Mouse (Mus musculus) adrenal gland, postnatal 36 days (tissue): ENCODE measurements at regions not wholly inside any gene's neighbourhood (a gene's known extent, or its start where the extent isn't known, plus 50 kb on each side); places are given as distances from the start of the nearest gene placed in this dataset.

ENCODE experiments used
- DNase-seq, 2 experiments: peaks; one replicate each; pipeline ENCODE4 v3.0.0; 2021; ENCODE audit warnings: mixed read lengths in 1 of 2

DNA sequence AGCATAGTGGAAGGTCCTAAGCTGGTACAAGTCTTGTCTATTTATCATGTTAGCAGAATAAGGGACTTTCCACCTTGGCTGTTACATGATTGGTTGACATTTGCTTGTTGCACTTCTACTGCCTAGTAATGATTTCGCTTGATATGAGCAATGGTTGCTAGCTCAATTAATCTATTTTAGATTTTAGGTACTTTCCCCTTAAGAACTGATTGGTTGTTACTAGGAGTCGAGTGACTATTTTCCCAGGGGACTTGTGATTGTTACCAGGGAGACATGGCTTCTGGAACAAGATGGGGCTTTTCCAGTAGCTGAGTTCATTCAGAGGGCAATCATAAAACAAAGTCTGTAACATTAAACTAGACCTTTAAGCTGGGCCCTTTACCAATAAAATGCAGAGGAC is 100.9 kb downstream of the Nup35 start:
- DNase-seq = no peak

GRCm38 (mm10) chr2:80724085-80724484 is 107.0 kb downstream of the Nup35 start:
- DNase-seq = no peak

DNA sequence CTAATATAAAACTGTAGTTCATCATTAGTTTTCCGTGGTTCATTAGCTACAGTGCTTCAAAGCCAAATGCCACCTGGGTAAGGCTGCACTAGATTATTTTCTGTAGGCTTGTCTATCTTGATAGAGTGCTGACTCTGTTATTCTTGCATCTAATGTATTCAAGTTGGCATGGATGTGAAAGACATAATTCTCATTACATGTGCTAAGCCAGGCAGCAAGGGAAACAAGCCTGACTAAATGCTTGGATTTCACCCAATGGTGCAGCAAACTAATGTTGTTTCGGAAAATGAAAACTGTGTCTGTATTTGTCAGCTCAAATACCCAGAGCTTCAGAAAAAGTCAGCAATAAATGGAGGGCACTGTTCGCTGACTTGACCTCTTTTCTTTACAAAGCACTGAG is 114.3 kb downstream of the Nup35 start:
- DNase-seq = no peak

- no peak for DNase-seq
Measured at GRCm38 (mm10) chr2:80746737-80747136, 129.7 kb downstream of the Nup35 start.

- DNase-seq = peak in 1 of 2 experiments; percentile 16
Measured at GRCm38 (mm10) chr2:80762013-80762612, 145.1 kb downstream of the Nup35 start.

DNA sequence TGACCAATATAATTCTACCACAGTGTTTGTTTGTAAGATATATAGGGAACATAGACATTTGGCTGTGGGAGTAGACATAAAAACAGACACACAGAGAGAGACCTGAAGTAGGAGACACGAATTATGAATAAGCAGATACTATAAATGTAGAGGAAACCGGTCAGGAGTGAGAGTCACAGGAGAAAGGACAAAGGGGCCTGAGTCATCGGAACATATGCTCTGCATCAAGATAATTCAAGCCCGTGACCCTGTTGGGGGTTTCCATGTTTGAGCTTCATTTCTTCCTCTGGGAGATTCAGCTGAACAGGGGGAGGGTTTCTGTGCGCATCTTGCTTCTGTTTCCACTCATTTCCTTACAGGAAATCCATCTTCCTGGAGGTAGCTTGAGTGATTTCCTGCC is 154.1 kb downstream of the Nup35 start:
- DNase-seq = no peak

GRCm38 (mm10) chr2:80772455-80772854 is 155.4 kb downstream of the Nup35 start:
- DNase-seq = no peak

DNA sequence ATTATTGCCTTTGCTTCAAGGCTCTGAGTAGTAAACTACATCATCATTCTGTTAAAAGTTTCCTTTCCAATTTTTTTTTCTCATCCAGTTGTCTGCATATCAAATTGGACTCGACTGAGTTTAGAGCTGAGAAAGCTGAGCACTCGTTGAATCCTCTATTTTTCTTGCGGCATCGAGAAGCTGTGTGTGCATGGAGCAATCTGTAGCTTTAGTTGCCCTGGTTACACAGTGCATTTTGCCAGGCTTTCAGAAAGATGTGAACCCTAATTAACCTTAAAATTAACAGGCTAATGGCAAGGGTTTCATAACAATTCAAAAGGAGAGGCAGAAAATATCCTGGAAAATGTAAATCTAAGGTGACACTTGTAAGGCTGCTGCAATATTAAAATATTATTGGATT is 169.3 kb downstream of the Nup35 start:
- DNase-seq = no peak

DNA sequence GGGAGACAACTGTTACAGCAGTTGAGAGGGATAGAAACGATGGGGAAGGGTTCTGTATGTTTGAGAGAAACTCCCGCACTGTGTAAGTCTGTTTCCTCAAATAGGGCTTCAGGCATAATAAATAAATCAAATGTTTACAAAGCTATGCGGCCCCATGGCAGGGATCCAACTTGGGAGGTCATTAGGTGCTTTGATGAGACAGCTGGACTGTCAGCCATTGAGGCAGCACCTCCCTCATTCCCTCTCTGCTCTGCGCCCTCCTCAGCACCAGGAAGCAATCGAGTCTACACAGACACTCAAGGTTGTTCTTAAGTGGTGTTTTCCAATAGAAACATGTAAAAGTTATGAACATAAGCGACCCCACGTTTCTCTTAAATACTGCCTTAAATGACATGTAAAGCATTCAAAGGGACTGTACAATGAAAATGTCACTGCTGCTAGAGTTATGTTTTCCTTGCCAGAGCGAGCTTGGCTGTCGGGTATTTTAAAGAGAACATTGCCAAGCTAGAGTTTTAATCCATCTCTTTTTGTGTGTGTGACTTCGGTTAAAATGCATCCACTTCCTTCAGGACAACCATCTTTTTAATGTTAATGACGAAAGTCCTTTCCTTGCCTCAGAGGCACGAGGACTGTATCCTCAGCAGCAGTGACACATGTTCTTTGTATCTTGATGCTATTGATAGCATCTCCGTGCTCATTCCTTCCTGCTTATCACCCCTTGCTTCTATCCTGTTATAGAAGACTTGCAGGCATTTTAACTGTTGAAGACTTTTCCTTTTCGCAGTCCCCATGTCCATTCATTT is 176.5 kb downstream of the Nup35 start:
- peak in 1 of 2 experiments; percentile 1 for DNase-seq

DNA sequence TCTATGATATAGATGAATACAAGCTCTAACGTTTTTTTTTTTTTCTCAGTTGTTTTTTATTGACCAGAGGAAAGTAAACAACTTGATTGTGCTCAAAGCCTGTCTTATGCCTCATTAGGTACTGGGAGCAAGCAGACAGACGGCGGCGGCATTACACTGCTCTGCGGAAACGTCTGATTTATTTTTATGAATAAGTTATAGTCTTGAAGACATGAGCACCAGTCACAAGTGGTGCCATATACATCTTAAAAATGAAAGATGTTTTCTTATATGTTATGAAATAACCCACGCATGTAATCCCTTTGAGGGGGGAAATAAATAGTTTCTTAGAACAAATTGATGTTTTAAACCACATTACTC is 177.1 kb downstream of the Nup35 start:
- no peak for DNase-seq

GRCm38 (mm10) chr2:80819268-80819667 is 202.2 kb downstream of the Nup35 start:
- DNase-seq = no peak

DNA sequence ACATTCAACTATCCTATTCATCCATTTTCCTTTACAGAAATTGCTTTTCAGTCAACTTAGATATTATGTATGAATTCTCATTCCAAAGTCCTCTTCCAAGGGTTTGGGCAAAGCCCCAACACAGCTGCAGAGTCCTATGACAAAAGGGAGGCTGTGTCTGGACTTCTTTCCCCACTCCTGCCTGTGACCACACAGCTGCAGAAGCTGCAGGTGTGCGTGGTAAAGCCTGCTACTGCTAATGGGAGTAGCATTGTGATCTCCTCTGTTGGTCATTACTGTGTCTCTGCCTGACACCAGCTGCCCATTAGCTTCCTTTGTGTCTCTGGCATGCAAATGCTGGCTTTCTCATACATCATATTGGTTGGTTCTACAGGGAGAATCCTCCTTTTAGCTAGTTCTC is 234.0 kb downstream of the Nup35 start:
- no peak for DNase-seq

DNA sequence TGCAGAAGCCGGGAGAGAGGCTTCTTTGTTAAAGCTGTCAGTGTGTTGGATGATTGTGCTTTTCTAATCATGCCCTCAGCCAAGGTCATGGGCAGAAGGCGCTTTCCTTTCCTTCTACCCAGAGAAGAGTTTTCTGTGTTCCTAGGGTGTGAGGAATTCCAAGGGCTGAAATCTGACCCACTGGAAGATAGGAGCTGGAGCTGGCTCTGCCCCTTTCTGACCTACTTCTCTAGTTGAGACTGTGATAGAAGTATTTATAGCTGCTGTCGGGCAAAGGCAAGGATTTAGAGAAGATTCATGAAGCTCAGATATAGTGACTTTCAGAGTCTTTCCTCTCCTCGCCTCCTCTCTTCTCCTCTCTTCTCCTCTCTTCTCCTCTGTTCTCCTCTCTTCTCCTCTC is 238.2 kb downstream of the Nup35 start:
- no peak for DNase-seq

DNA sequence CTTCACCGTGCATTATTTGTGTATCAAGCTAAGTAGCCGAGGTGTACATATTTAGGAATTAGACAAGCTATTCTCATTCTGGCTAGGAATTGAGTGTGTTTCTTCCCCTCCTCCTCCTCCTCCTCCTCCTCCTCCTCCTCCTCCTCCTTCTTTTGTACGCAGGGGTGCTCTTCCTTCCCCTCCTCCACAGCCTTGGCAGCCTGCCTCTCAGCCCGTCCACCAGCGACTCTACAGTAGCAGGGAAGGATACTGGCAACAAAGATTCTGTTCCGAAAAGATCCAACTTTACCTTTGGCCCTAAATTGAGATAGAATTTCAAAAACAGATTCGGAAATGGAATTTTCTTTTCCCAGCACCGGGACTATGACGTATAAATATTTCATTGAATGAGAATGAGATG is 253.0 kb downstream of the Nup35 start:
- no peak for DNase-seq

GRCm38 (mm10) chr2:80870458-80870857 is 253.4 kb downstream of the Nup35 start:
- DNase-seq = no peak

DNA sequence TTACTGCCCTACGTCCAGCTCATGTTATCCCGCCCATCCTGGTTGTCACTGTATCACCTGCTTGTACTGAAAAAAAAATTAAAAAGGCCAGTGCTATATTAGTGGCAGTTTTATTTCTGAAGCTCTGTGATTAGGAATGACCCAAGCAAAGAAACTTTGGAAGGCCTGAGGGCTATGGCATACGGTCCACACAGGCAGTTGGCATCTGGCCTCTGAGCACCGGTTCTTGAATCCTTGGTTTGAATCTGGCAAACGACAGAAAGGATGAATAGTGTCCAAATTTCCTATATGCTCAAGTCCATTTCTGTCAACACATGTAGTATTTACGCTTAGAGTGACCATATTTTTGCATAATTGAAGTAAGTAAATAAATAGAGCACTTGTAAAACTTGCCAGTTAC is 254.3 kb downstream of the Nup35 start:
- DNase-seq = no peak

- DNase-seq = no peak
Measured at GRCm38 (mm10) chr2:80878437-80878836, 261.4 kb downstream of the Nup35 start.

GRCm38 (mm10) chr2:80884231-80884630 is 267.2 kb downstream of the Nup35 start:
- DNase-seq = no peak

- DNase-seq = no peak
Measured at GRCm38 (mm10) chr2:80902050-80902449, 285.0 kb downstream of the Nup35 start.

GRCm38 (mm10) chr2:80913478-80913877 is 296.4 kb downstream of the Nup35 start:
- no peak for DNase-seq

- no peak for DNase-seq
Measured at GRCm38 (mm10) chr2:80945521-80945920, 328.5 kb downstream of the Nup35 start.

- DNase-seq = no peak
Measured at GRCm38 (mm10) chr2:80966766-80967165, 349.7 kb downstream of the Nup35 start.

DNA sequence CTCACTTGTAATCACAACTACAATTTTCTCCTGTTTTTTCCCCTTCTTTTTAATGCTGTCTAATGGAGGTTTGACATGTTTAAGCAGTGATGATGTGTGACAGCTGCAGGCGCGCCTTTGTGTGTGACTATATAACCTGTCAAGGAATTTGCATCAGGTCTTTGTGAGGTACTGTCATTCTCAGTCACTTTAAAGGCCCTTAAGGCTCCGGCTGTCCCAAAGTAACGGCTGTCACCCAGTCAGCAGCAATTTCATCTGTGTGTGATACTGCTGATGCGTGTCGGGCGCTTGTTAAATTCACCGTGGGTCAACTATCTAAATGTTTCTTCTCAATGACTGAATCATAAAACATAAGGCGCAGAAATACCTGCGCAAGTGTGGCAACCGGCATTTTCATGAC is 350.2 kb downstream of the Nup35 start:
- DNase-seq = no peak

DNA sequence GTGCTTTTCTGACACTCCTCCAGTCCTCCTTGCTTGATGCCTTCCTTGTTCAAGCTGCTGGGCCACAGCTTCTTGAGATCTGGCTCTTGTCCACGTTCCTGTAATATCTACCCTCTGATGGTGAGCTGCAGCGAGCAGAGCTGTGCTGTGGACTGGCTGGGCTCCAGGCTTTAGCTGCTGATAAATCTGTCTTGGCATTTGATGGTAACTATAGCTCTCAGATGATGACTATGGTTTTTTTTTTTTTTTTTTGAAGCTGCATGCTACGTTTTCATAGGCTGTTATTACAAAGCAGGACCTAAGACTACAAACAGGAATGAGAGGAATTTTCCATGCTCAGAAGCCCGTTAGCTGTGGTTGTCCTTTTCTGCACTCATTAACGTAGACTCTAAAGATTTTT is 352.3 kb downstream of the Nup35 start:
- DNase-seq = peak; percentile 3 to 7
